Mouse (Mus musculus): ENCODE measurements around the gene Map2k3. TPM values are rescaled to one million over a fixed set of nuclear protein-coding genes. Genes with fewer than 3 reads are reported as not detected.

Map2k3 gene
- polyA plus RNA-seq, 1 experiment from 2014 or later, result 32.0 TPM

GRCm38 (mm10) chr11:60908073-60908472 lies 23.8 kb upstream of the Map2k3 start:
- Histone ChIP-seq H3K4me2 (no peak overlapping the region), H3K27ac (replicated peaks) (no peak overlapping the region), H3K9ac (no peak overlapping the region), H3K4me1 (replicated peaks) (peaks cover 21% of the 10 kb centered on the region), H3K27me3 (no peaks in the 10 kb centered on the region), H3K4me3 (no peak overlapping the region), H3K9me3 (no peaks in the 10 kb centered on the region), H3K36me3 (peaks cover 38% of the 10 kb centered on the region)
- 67% methylated on average over 3 of the region's 3 CpGs for WGBS
- ATAC-seq (ENCODE audit: low read depth), result no peak

GRCm38 (mm10) chr11:60909626-60910025 lies 22.2 kb upstream of the Map2k3 start:
- no peaks in the 10 kb centered on the region for H3K27me3 ChIP-seq
- no peaks in the 10 kb centered on the region for H3K9me3 ChIP-seq
- 91% methylated on average over 1 of the region's 1 CpGs for WGBS
- H3K27ac ChIP-seq (replicated peaks), result no peak overlapping the region
- no peak for ATAC-seq (ENCODE audit: low read depth)
- no peak overlapping the region for H3K4me3 ChIP-seq
- peaks cover 23% of the 10 kb centered on the region for H3K36me3 ChIP-seq
- H3K9ac ChIP-seq, result no peak overlapping the region
- no peak overlapping the region for H3K4me2 ChIP-seq
- H3K4me1 ChIP-seq (replicated peaks), result peaks cover 25% of the 10 kb centered on the region

DNA sequence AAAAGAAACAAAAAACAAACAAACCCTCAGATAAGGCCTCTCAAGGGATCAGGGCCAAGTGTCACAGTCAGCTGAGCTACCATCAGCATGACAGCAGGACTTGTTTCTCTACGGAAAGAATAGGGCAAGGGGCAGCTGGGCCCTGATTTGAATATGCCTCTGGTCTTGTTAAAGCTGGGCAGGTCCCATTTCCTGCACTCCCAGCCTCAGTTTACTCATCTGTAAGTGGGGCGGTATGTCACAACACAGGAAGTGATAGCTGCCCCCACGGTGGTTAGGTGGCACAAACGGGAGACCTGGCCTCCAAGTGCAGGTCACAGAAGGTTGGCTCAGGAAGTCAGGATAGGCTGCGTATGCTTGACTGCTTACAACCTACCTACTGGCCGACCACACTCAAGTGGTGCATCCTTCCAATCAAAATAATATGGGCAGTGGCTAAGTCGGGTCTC lies 19.3 kb upstream of the Map2k3 start:
- Histone ChIP-seq H3K4me2 (peak overlapping the region; percentile 87), H3K9me3 (no peaks in the 10 kb centered on the region), H3K4me1 (replicated peaks) (peaks cover 34% of the 10 kb centered on the region), H3K4me3 (peak overlapping the region; percentile 98), H3K36me3 (no peaks in the 10 kb centered on the region), H3K9ac (peak overlapping the region; percentile 97), H3K27ac (replicated peaks) (peak overlapping the region; percentile 89; the same call in 1 of the 2 replicates), H3K27me3 (no peaks in the 10 kb centered on the region)
- no peak for ATAC-seq (ENCODE audit: low read depth)
- 38% methylated on average over 7 of the region's 7 CpGs for WGBS

DNA sequence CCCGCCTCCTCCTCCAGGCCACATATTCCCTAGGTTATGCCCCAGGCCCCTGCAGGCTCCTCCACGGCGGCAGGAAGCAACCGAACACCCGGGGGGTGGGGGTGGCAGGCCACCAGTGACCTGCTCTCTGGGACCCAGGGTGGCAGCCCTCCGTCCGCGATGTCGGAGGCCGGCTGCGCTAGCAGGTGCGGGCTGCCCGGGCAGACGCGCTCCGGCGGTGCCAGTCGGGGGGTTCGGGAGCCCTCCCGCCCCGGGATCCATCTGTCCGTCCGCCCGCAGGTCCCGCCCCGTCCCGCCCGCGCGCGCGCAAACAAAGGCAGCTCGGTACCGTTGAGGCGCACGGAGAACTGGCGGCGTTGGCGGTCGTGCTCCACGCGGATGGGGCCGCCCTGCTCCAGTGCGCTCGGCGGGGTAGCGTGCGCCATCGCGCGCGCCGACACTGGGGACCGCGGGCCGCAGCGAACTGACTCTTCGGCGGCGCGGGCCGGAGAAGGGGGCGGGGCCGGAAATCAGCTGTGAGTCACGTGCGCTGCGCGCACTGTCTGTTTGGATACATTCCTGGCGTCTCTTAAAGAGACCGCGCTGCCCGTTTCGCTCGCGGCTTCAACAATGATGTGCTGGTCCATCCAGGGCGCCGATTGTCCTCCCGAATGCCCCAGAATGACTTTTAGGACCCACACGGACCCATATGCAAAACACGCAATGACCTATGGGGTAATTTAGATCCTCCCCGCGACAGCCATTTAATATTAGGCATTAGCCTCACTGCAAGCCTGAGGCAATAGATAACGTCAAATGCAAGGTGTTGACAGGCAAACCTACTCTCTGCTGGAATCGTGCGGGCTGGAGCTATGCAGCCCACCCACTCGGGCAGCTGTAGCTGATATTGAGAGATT lies 18.3 kb upstream of the Map2k3 start:
- WGBS, result under 1% methylated on average over 86 of the region's 86 CpGs
- Histone ChIP-seq H3K9ac (peak overlapping the region; percentile 97), H3K9me3 (no peaks in the 10 kb centered on the region), H3K27ac (replicated peaks) (peak overlapping the region; percentile 89), H3K27me3 (no peaks in the 10 kb centered on the region), H3K36me3 (no peaks in the 10 kb centered on the region), H3K4me1 (replicated peaks) (peaks cover 34% of the 10 kb centered on the region), H3K4me3 (peak overlapping the region; percentile 98), H3K4me2 (peak overlapping the region; percentile 87)
- ATAC-seq (ENCODE audit: low read depth), result peak; percentile 94

- peak within 1 kb of the TSS; percentile 87 for H3K4me2 ChIP-seq
- peak within 1 kb of the TSS; percentile 89 for H3K27ac ChIP-seq (replicated peaks)
- peak within 1 kb of the TSS; percentile 97 for H3K9ac ChIP-seq
- H3K4me3 ChIP-seq, result peak within 1 kb of the TSS; percentile 98
- H3K9me3 ChIP-seq, result no peaks in the 10 kb centered on the region
- WGBS, result 33% methylated on average over 7 of the region's 7 CpGs
- peaks cover 34% of the 10 kb centered on the region for H3K4me1 ChIP-seq (replicated peaks)
- ATAC-seq (ENCODE audit: low read depth), result no peak
- no peaks in the 10 kb centered on the region for H3K27me3 ChIP-seq
- H3K36me3 ChIP-seq, result no peaks in the 10 kb centered on the region
Measured at GRCm38 (mm10) chr11:60914491-60914890, 17.3 kb upstream of the Map2k3 start, which contains the start of gene Natd1. Gene Natd1 (minus strand): TSS chr11:60914750.

DNA sequence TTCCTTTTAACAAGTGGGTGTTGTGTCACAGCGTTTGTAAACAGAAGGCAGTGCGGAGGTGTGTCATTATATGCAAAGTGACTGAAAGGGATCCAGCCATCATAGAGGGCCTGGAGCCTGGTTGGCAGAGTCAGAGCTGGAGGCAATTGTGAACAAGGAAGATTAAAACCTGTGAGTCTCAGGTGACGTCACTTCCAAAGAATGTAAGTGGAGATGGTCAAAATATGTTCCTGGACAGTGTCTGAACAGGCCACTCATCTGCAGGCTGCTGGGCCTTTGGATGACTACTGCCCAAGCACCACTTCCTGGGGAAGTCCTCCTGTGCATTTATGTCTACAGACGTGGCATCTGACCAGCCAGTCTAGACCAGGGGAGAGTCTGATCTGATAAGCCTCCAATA lies 16.6 kb upstream of the Map2k3 start:
- Histone ChIP-seq H3K9ac (peak overlapping the region; percentile 97; the same call in 1 of the 2 replicates), H3K4me2 (no peak overlapping the region), H3K9me3 (no peaks in the 10 kb centered on the region), H3K27ac (replicated peaks) (no peak overlapping the region), H3K4me3 (no peak overlapping the region), H3K27me3 (no peaks in the 10 kb centered on the region), H3K36me3 (no peaks in the 10 kb centered on the region), H3K4me1 (replicated peaks) (peaks cover 34% of the 10 kb centered on the region)
- 85% methylated on average over 4 of the region's 4 CpGs for WGBS
- no peak for ATAC-seq (ENCODE audit: low read depth)

DNA sequence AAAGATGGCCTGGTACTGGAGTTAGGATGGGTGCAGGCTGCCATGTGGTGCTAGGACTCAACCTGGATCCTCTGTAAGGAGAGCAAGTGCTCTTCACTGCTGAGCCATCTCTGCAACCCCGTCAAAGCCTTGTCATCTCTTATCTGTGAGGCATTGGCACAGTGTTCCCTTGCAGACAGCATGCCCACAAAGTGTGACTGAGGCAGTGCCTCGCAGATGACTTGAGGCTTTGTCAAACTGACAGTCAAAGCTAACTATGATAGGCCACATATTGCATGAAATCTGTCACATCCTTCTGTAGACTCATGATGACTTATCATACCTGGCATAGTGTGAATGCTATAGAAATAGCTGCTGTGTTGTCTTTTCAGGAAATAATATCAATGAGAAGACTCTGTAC lies 11.8 kb upstream of the Map2k3 start:
- Histone ChIP-seq H3K27ac (replicated peaks) (no peak overlapping the region), H3K9me3 (no peaks in the 10 kb centered on the region), H3K4me2 (no peak overlapping the region), H3K4me3 (no peak overlapping the region), H3K27me3 (no peaks in the 10 kb centered on the region), H3K4me1 (replicated peaks) (peaks cover 5% of the 10 kb centered on the region), H3K9ac (no peak overlapping the region), H3K36me3 (no peaks in the 10 kb centered on the region)
- no peak for ATAC-seq (ENCODE audit: low read depth)
- 88% methylated on average over 2 of the region's 2 CpGs for WGBS

DNA sequence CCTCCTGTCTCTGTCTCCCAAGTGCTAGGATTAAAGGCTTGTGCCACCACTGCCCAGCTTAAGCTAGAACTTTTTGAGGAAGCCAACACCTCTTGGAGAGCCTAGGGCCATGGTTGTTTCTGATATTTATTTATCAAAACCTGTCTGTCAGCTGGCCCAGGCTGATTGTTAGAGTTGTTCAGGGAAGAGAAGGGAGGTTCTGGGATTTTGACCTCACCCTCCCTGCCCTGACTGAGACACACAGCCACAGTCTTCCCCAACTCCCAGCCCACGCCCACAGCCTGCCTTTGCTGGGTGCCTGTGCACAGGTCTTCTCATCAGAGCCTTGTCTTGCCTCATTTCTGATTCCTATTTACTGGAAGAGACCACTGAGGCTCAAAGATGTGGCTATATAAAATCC lies 9.6 kb upstream of the Map2k3 start:
- Histone ChIP-seq H3K4me2 (no peak overlapping the region), H3K4me1 (replicated peaks) (peaks cover 4% of the 10 kb centered on the region; the same call in 1 of the 2 replicates), H3K36me3 (no peaks in the 10 kb centered on the region), H3K9me3 (no peaks in the 10 kb centered on the region), H3K27me3 (no peaks in the 10 kb centered on the region), H3K9ac (no peak overlapping the region), H3K4me3 (no peak overlapping the region), H3K27ac (replicated peaks) (no peak overlapping the region)
- ATAC-seq (ENCODE audit: low read depth), result no peak
- WGBS, result 88% methylated on average over 1 of the region's 1 CpGs

DNA sequence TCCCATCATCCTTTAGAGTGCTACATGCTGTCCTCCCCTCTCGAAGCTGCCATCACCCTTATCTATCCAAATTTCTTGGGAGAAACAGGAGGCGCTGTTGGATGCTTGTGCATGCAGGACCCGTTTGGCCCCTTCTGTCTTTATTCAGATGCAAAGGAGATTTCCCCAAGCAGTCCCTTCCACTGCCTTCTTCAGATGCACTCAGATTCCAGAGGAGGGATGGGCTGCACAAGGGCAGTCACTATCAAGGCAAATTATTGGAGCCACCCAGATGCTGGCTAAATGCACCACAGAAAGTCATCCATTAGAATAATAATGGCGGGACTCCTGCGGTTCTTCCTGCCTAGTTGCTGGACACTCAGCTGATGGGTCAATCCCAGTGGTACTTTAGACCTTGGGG lies 8.9 kb upstream of the Map2k3 start:
- WGBS, result 65% methylated on average over 5 of the region's 5 CpGs
- no peak overlapping the region for H3K4me2 ChIP-seq
- H3K4me1 ChIP-seq (replicated peaks), result peaks cover 11% of the 10 kb centered on the region; the same call in 1 of the 2 replicates
- ATAC-seq (ENCODE audit: low read depth), result no peak
- H3K9me3 ChIP-seq, result no peaks in the 10 kb centered on the region
- no peaks in the 10 kb centered on the region for H3K27me3 ChIP-seq
- no peak overlapping the region for H3K27ac ChIP-seq (replicated peaks)
- no peak overlapping the region for H3K4me3 ChIP-seq
- no peaks in the 10 kb centered on the region for H3K36me3 ChIP-seq
- no peak overlapping the region for H3K9ac ChIP-seq

DNA sequence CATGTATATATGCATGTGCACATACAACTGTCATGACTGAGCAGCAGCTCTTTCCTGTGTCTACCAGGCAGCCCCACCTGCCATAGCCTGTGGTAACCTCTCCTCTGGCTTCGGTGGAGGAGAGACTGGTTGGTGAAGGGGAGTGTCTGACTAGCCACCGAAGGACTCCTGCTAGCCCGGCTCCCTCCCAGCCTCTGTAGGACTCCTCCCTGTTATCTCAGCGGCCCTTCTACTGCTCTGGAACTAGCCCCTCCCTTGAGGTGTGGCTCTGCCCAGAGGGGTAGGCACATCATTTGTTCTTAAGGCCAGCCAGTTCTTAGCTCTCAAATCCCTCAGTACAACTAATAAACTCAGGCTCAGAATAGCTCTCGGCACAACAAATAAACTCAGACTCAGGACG lies 7.3 kb upstream of the Map2k3 start:
- H3K27ac ChIP-seq (replicated peaks), result no peak overlapping the region
- peaks cover 11% of the 10 kb centered on the region; the same call in 1 of the 2 replicates for H3K4me1 ChIP-seq (replicated peaks)
- H3K4me2 ChIP-seq, result no peak overlapping the region
- H3K4me3 ChIP-seq, result no peak overlapping the region
- no peaks in the 10 kb centered on the region for H3K9me3 ChIP-seq
- ATAC-seq (ENCODE audit: low read depth), result no peak
- 39% methylated on average over 6 of the region's 6 CpGs for WGBS
- H3K9ac ChIP-seq, result no peak overlapping the region
- H3K36me3 ChIP-seq, result no peaks in the 10 kb centered on the region
- no peaks in the 10 kb centered on the region for H3K27me3 ChIP-seq

- Histone ChIP-seq H3K27me3 (no peaks in the 10 kb centered on the region), H3K4me2 (no peak overlapping the region), H3K9me3 (no peaks in the 10 kb centered on the region), H3K36me3 (no peaks in the 10 kb centered on the region), H3K4me3 (no peak overlapping the region), H3K9ac (no peak overlapping the region), H3K4me1 (replicated peaks) (peaks cover 11% of the 10 kb centered on the region; the same call in 1 of the 2 replicates), H3K27ac (replicated peaks) (no peak overlapping the region)
- ATAC-seq (ENCODE audit: low read depth), result no peak
- 95% methylated on average over 1 of the region's 1 CpGs for WGBS
Measured at GRCm38 (mm10) chr11:60924981-60925380, 6.9 kb upstream of the Map2k3 start.

GRCm38 (mm10) chr11:60927264-60927663 lies 4.6 kb upstream of the Map2k3 start:
- Histone ChIP-seq H3K4me2 (peak overlapping the region; percentile 54), H3K9me3 (no peaks in the 10 kb centered on the region), H3K36me3 (no peaks in the 10 kb centered on the region), H3K4me3 (peak overlapping the region; percentile 27), H3K27ac (replicated peaks) (peak overlapping the region; percentile 59; the same call in 1 of the 2 replicates), H3K4me1 (replicated peaks) (peaks cover 20% of the 10 kb centered on the region), H3K27me3 (peaks cover 6% of the 10 kb centered on the region; the same call in 1 of the 2 replicates), H3K9ac (peak overlapping the region; percentile 50; the same call in 1 of the 2 replicates)
- ATAC-seq (ENCODE audit: low read depth), result peak; percentile 79
- under 1% methylated on average over 9 of the region's 9 CpGs for WGBS

Data from neural tube, embryonic 13.5 days (tissue).